Mouse (Mus musculus) right cerebral cortex, postnatal 25 days (tissue): ENCODE results near the gene Hcn2.

Source experiments
- DNase-seq: peaks from one replicate; pipeline ENCODE4 v3.0.0; 2022

Gene Hcn2

DNA sequence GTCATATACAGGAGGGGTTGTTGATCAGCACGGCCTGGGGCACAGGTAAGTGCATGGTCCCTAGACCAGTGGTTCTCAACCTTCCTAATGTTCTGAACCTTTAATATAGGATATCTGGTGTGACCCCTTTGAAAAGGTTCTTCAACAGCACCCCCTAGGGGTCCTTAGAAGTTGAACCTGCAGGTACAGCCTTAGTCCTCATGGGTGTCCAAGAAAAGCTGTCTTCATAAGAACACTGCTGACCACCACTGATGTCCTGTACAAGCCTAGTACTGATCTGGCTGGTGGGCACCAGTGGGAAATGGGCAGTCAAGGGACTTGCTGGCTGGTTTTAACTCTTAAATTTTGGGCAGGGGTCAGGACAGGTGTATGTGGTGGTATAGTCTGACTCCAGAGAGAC is 4.4 kb upstream of the Hcn2 start:
- DNase-seq, result no peak

DNA sequence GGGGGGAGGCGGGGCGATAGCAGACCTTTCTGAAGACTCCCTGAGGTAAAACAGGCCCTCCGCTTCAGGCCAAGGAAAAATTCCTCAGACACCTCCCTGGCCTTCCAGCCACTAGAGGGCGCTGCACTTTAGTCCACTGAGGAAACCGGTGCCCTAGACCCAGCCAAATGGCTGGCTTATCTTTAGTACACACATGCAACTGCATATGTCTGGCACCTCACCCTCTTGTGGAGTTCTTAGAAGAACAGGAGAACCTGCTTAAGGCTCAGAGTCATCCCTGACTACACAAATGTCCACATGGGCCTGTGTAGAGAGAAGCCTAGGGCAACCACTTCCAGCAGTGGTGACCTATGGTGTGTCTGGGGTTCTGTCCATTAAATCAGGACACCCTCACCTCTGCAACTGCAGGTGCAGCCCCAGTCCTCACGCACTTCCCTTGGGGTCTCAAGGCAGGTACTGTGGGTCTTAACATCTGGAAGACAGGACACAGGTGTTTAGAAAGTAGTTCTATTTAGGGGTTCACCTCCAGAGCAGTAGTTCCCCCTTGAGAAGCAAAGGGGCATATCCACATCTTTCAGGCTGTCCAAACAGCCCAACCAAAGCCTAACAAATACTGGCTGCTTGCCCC is 3.8 kb upstream of the Hcn2 start:
- DNase-seq, result peak; percentile 69

DNA sequence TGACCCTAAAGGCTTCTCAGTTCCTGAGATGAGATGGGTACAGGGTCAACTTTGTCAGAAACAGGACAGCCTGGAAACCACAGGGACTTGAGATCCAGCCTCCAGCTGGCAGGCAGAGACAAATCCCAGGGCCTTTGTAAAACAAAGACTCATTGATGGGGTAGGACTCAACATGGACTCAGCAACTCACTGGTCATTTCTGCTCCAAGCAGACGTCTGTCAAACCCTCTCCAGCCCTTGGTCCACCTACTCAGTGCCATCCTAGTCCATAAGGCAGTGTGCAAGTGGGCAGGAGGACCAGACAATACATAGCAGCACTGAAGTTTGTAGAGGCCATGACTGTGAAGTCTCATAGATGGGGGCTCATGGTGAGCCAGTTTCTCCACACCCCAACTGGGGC is 3.3 kb upstream of the Hcn2 start:
- DNase-seq, result no peak

DNA sequence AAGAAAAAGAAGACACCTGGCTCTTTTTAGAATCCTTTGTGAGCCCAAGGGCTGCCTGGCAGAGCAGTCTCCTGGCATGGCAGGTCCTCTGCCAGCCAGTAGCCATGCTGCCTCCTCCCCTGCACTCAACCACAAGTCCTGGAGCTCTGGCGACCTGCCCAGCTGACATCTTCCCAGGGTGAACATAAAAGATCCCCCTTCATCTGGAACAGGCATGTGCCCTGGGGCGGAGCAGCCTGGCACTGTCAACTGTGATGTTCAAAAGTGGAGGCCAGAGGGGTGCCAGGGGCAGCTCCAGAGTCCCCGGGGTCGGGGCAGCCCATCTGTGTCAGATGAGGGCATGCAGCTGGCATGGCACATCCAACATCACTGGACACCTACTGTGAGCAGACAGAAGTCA is 1.4 kb upstream of the Hcn2 start:
- DNase-seq, result no peak

DNA sequence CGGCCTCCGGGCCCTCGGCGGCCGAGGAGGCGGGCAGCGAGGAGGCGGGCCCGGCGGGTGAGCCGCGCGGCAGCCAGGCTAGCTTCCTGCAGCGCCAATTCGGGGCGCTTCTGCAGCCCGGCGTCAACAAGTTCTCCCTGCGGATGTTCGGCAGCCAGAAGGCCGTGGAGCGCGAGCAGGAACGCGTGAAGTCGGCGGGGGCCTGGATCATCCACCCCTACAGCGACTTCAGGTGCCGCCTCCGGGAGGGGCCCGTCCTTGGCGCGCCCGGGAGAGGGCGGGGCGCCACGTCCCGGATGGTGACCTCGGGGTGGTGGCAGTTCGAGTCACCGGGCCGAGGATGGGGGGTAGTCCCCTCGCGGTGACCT is 538 bp downstream of the Hcn2 start:
- peak; percentile 61 for DNase-seq

DNA sequence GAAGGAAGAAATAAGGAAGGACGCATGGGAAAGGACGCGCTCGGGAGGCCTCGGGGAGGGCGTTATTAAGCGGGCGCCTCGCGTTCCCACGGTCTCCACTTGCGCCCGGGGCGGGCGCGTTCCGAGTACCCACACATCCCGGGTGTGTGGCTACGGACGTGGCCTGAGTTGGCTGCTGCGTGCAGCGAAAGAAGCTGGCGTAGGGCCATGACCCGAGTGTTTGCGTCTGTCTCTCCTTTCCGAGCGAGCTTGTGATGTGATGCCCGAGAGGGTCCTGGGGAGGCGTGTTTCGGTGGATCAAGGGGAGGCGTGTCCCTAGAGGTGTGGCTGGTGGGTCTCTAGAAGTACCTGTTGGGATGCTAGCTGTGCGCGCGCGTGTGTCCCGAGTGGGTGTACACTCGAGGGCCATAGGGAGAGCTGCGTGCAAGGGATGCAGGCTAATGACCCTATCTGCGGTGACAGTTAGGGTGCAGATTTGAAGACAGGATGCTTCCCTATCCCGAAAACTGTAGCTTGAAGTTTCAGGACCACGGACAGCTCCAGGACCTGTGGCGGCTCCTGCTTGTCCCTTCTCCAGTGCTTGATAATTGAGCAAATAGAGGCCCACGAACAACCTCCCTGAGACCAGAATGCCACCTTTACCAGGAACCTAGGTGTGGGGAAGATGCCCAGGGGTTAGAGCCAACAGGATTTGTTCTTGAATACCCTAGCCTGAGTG is 1.4 kb downstream of the Hcn2 start:
- DNase-seq, result no peak

DNA sequence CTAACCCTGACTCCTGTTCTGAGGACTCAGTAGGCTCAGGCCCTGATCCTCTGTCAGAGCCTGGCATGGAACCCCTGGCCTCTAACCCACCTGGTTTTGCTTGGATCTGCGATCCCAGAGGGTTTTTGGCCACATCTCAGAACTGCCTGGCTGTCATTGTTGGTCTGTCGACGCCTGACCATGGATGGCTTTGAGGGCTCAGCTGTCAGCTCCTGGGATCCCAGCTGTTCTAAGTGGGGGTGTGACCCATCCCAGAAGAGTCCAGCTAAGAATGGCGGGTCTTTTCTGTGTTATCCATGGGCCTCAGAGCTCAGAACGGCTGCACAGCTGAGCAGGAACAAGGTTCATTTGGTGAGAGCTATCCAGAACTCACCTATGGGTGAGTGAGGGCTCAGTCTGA is 4.7 kb downstream of the Hcn2 start:
- no peak for DNase-seq

DNA sequence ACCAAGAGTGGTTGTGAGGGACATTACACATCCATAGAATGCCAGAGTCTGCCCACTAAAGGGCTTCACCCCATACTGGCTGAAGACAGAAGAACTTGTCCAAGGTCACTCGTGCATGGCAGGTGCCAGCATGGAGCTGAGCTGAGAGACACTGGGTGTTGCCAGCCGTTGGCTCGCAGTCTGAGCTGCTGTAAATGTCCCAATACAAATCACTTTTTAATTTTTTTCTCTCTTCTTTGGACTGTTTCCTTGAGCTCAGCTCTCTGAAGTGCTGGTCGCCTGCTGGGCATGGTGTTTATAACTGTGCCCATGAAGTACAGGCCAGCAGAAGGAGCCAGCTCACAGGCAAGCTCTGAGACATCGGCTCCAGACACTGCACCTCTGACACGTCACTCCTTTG is 6.6 kb downstream of the Hcn2 start:
- no peak for DNase-seq

DNA sequence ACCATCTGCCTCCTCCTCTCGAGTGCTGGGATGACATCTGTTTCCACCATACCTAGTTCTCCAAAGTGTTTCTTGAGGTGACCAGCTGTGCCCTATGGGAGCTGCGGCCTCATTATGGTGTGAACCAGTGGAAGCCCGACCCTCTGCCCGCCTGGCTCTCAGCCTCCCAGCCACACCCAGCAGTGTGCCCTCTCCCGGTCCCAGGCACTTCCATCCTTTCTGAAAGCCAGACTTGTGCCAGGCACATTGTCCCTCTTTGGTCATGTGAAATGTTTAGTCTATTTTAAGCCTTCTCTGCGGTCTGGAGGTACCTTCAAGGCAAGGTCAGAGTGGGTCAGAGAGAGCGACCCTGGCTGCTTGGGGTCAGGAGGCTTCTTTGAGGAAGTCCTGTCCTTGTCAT is 7.3 kb downstream of the Hcn2 start:
- DNase-seq, result no peak

DNA sequence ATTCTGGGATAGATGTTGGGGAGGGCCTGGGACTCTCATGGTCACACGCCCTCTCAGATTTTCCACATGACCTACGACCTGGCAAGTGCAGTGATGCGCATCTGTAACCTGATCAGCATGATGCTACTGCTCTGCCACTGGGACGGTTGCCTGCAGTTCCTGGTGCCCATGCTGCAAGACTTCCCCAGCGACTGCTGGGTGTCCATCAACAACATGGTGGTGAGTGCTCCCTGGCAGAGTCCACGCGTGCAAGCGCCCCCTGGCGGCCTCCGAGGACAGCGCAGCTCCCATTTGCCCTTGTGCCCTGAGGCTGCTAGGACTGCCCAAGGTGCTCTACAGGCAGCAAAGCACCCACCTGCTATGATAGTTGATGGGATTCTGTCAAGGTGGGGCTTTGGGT is 9.7 kb downstream of the Hcn2 start:
- no peak for DNase-seq

DNA sequence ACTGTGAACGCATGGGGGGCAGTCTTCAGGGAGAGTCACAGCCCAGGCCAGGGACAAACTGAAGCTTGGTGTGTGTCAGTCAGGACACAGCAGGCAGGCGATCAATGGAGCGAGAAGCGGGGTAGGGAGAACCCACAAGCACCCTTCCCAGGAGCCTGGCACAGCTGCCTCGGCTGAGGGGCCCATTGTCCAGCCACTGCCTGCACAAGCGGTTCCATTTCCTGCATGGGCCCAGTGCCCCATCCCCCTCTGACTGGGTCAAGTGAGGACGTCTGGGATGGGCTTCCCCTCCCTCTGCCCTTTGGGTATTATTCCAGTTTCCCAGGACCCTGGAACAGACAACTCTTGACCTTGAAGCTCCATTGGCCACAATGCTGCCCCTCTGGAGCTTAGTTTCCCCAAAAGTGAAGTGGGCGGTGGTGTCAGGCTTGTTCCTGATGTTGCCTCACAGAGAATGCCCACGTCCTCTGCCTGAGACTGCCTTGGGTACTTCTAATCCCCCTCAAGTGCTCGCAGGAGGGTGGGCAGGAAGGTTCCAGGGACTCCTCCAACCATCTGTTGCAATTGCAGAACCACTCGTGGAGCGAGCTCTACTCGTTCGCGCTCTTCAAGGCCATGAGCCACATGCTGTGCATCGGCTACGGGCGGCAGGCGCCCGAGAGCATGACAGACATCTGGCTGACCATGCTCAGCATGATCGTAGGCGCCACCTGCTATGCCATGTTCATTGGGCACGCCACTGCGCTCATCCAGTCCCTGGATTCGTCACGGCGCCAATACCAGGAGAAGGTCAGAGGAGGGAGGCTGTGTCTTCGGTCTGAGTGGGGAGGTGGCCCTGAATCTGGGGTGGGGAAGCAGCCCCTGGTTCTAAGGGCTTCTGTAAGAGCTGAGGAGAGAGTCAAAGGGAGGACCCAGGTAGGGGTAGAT is 12.2 kb downstream of the Hcn2 start:
- peak; percentile 61 for DNase-seq

DNA sequence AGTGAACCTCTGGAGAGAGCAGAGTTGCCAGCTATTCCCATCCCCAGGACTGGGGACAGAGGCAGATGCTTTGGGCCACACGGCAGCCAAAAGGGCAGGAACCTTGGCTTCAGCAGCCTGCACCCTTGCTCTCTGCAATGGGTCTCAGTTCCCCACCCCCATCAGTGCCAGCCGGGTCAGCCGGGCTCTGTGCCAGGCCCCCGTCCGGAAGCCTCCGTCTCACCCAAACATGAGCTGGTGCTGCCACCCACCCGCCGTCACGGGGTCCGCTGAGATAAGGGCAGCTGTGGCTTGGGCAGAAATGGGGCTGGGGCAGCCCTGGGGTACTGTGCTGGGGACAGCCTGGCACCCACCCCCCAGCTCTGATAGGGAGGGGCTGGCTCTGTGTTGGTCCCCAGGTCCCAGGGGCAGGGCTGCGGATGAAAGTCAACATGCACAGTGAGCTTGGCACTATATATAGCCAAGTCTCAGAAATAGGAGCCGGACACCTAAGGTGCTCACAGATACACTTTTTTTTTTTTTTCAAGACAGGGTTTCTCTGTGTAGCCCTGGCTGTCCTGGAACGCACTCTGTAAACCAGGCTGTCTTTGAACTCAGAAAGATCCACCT is 13.0 kb downstream of the Hcn2 start:
- DNase-seq, result no peak

DNA sequence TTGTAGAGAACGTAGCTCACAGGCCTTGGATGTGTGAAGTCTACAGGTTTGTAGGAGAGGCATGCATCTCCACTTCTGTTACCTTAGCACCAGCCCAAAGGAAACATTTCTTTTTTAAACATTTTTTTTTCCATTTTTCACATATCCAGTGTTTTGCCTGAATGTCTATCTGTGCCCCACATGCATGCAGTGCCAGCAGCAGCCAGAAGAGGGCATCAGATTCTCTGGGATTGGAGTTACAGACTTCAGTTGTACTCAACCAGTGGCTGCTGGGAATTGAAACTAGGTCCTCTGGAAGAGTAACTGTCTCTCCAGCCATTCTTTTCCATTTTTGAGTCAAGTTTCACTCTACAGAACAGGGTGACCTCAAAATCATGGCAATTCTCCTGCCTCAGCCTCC is 16.1 kb downstream of the Hcn2 start:
- DNase-seq, result no peak

DNA sequence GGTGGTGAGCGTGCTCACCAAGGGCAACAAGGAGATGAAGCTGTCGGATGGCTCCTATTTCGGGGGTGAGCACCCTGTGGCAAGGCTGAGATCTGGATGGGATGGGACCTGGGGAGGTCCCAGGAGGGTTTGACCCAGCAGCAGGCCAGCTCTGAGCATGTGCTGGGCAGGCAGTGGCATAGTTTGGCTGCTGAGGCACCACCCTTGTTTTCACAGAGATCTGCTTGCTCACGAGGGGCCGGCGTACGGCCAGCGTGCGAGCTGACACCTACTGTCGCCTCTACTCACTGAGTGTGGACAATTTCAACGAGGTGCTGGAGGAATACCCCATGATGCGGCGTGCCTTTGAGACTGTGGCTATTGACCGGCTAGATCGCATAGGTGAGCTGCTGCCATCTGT is 17.4 kb downstream of the Hcn2 start:
- DNase-seq, result no peak

DNA sequence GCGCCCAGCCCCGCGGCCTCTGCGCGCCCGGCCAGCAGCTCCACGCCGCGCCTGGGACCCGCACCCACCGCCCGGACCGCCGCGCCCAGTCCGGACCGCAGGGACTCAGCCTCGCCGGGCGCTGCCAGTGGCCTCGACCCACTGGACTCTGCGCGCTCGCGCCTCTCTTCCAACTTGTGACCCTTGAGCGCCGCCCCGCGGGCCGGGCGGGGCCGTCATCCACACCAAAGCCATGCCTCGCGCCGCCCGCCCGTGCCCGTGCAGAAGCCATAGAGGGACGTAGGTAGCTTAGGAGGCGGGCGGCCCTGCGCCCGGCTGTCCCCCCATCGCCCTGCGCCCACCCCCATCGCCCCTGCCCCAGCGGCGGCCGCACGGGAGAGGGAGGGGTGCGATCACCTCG is 18.9 kb downstream of the Hcn2 start:
- no peak for DNase-seq

DNA sequence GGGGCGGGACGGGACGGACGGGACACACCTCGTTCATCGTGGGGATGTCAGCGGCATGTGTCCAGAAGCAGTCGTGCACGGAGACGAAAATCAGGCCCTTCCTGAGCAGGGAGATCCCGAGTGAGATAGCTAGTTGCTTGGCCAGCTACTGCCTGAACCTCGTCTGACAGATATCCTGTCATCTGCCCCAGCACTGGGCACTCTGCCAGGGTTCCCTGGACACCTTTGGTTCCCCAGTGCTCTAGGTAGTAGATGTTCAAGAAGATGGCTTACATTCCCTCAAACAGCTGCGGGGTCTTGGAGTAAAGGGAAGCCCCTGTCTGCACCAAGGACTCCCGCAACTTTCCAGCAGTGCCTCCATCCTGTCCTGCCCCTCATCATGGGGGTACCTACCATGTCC is 20.3 kb downstream of the Hcn2 start:
- DNase-seq, result no peak

DNA sequence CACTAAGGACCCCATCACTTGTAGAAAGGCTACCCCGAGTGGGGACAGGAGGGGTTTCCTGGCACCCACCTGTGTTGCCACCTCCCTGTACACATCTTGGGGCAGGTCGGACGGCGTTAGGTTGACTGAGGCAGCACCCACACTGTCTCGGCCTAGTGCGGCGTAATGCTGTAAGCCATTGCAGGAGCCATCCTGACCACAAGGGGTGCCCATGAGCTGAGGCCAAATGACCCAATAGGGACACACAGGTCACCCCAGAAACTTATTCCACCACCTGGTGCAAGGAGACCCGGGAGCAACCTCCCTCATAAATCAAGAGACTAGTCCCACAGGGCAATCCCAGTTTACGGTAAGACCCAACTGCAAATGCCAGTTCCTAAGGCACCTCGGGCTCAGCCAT is 21.8 kb downstream of the Hcn2 start:
- no peak for DNase-seq

DNA sequence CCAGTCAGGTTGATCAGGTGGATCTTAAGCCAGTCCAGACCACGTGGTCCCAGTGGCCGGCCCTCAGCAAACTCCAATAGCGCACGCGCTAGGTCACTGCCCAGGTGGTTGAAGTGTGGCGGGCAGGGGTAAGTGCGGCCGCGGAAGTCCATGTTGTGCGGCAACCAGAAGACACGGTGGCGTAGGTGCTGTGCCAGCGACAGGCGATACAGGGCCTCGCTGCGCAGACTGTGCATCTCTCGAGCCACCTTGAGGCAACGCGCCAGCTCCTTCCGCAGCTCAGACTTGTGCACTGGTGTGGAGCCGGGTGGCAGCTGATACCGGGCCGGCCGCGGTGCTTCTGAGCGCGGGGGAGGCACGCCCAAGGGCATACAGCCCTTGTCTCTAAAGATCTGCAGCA is 22.8 kb downstream of the Hcn2 start:
- DNase-seq, result no peak

DNA sequence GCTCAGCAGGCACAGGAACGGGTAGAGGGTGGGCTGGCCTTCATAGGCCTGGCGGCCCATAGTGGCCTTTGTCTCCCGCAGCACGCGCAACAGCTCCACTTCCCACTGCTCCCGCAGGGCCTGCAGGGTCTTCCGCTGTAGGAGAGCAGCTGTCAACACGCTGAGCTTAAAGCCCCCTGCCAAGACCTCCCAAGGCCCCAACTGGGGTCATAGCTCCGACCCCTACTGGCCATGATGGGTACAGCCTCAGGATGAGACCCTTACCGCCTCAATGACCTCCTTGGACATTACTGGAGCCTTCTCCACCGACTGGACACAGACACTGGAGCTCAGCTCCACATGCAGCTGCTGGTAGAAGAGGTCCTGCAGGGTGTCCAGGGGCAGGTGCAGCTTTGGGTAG is 24.4 kb downstream of the Hcn2 start:
- no peak for DNase-seq

DNA sequence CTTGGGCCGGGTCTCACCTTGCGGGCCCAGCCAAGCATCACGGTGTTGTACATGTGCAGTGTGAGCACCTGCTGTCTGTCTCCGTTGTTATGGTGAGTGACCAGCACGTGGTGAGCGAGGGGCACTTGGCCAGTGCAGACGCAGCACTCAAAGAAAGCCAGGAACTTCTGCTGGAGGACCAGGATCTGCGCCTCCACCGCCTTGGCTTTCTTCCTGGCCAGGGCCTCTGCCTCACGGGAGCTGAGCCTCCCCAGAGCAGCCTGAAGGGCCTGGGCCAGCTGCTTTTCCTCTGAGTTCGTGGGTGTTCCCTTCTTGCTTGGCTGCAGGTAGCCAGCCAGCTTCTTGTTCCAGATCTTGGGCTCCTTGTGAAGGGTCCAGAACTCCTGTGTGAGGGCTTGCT is 26.7 kb downstream of the Hcn2 start:
- no peak for DNase-seq

DNA sequence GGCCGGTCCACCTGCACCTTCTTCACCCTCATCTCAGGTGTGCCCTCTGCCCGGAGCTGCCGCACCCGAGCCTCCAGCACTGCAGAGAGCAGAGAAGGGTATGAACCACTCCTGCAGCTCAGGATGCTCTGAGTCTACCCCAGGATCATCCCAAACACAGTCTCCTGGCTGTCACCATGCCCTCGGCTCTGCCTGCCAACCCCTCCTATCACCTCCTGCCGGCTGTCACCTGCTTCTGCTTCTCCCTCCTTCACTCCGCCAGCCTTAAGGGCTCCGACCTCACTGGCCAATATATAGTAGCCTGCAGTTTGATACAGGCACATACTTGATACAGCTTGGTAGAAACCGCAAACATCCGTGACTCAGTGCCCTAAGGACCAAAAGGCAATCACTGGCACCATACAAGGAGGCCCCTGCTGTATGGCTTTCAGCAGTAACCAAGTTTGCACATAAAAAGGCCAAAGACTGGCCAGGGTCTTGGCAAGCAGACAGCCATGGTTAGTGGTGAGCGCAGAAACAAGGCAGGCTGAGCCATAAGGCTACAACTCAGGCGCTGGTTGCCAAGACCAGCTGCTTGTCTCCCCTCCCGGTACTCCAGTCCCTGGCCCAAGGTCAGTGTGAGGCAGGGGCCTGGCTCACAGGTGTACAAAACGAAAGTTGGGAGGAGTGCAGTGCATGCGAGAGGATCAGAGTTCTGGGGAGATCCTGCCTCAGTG is 27.4 kb downstream of the Hcn2 start:
- no peak for DNase-seq

DNA sequence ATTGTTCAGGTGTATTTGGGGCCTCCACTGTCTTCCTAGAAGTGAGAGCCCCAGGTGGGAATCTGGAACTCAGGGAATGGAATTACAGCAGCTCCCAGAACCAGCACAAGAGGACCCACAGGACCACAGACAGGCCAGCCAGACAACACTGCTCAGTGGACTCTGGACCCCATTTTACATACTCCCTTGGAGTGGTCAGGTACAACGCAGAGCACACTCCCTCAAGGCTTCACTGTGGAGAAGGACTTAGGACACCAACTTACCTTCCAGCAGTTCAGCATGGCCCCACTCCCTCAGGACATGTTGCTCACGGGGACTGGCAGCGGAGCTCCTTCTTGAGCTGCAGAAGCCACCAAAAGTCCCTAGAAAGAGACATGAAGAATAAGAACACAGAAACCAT is 29.0 kb downstream of the Hcn2 start:
- DNase-seq, result no peak
